Mouse (Mus musculus) testis, postnatal 14 days (tissue): ENCODE measurements around the gene Npb.

ENCODE experiments used
- DNase-seq: peaks from one replicate; pipeline ENCODE4 v3.0.0; 2021; ENCODE audit warnings: low spot score

Npb gene

GRCm38 (mm10) chr11:120631726-120632448 lies 23.6 kb downstream of the Npb start:
- no peak for DNase-seq

- DNase-seq: peak; percentile 75
These were observed 24.6 kb downstream of the Npb start for GRCm38 (mm10) chr11:120632559-120633519.

- DNase-seq: peak; percentile 93
These were observed 25.5 kb downstream of the Npb start, which contains the start of gene Mafg for GRCm38 (mm10) chr11:120633520-120634343. TSS of gene Mafg (minus strand) at chr11:120633600.

GRCm38 (mm10) chr11:120634810-120635209 lies 26.5 kb downstream of the Npb start:
- no peak for DNase-seq

- no peak for DNase-seq
These were observed 33.0 kb downstream of the Npb start for GRCm38 (mm10) chr11:120641255-120641654.

GRCm38 (mm10) chr11:120641869-120642268 lies 33.6 kb downstream of the Npb start:
- no peak for DNase-seq

- DNase-seq: no peak
These were observed 34.8 kb downstream of the Npb start for GRCm38 (mm10) chr11:120642939-120643600.

- DNase-seq: peak; percentile 90
These were observed 35.3 kb downstream of the Npb start, which contains the start of gene Pycr1 for GRCm38 (mm10) chr11:120643601-120643987. TSS of gene Pycr1 (minus strand) at chr11:120643769.

GRCm38 (mm10) chr11:120647047-120647830 lies 39.0 kb downstream of the Npb start:
- peak; percentile 7 for DNase-seq

GRCm38 (mm10) chr11:120648001-120648476 lies 39.8 kb downstream of the Npb start, which contains the start of gene Myadml2:
TSS of gene Myadml2 (minus strand) at chr11:120648158.
- peak; percentile 84 for DNase-seq

GRCm38 (mm10) chr11:120651872-120652271 lies 43.6 kb downstream of the Npb start:
- peak; percentile 54 for DNase-seq

- DNase-seq: no peak
These were observed 46.5 kb downstream of the Npb start for GRCm38 (mm10) chr11:120654741-120655140.

GRCm38 (mm10) chr11:120657301-120657700 lies 49.0 kb downstream of the Npb start:
- DNase-seq: no peak
